Mouse (Mus musculus) G1E-ER4 (cell line): ENCODE results near the gene Nt5dc3. TPM values are rescaled to one million over a fixed set of nuclear protein-coding genes. Genes with fewer than 3 reads are reported as not detected.

Experiments
- GATA1 ChIP-seq: IDR thresholded peaks from one replicate; pipeline ENCODE4 v1.8.0; 2012; ENCODE audit warnings: low read length, inconsistent platforms
- polyA plus RNA-seq: library from polyadenylated mRNA; stranded (reverse); fragments of >175 nt; gene quantifications from 2 replicates; pipeline ENCODE4 v1.2.3, GENCODE M21; 2012

Nt5dc3 gene
- polyA plus RNA-seq, 1 experiment = 2.9 TPM

- TF ChIP-seq GATA1 = no peak
These were observed 14.7 kb downstream of the Nt5dc3 start for GRCm38 (mm10) chr10:86793509-86793951.

DNA sequence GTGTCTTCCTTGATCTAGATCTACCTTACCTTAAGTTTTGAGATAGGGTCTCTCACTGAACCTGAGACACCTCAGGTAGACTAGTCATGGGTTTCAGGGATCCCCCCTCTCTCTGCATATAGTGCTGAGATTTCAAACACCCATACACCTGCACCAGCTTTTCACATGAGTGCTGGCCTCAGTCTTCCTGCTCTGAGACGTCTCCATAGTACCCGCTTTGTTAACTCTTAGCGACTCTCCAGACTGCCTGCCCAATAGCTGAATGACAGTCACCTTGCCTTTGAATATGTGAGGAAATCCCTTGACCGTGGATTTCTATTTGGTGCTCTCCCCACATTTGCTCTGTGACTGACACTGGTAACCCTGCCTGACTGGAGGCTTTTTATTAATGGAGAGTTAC, 15.4 kb downstream of the Nt5dc3 start:
- no peak for TF ChIP-seq GATA1

DNA sequence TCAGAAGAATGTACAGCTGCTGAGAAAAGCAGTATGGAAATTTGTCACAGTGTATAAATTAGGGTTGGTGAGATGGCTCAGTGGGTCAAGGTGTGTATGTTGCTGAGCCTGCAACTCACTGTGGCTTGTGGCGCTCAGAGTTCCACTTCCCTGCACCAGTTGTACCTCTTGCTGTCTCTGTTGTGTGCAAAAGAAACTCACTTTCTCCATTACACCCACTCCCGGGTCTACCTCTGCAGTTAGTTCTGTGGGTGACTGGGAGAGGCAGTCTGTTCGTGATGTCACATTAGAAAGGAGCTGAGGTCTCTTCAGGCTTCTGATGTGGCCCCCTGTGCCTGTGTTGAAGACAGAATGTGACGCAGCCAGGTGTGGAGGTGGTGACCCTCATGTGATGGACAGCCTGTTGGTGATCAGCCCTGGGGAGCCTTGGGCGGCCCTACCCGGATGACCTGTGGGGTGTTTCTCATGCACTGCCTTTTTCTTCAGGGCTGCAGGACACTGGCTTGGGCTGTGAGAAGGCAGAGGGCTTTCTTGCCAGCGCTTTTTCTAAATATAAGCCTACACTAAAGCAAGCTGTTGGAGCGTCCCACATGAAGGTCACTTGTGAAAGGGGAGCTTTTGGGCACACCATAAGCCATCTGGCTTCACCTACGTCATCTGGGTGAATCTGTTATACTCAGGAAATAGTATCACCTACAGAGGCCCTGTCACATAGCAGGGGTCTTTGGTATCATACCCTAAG, 16.2 kb downstream of the Nt5dc3 start:
- no peak for TF ChIP-seq GATA1

- TF ChIP-seq GATA1 = no peak
These were observed 17.4 kb downstream of the Nt5dc3 start for GRCm38 (mm10) chr10:86796073-86796741.

- no peak for TF ChIP-seq GATA1
These were observed 28.6 kb downstream of the Nt5dc3 start for GRCm38 (mm10) chr10:86807362-86807761.

- no peak for TF ChIP-seq GATA1
These were observed 29.4 kb downstream of the Nt5dc3 start for GRCm38 (mm10) chr10:86808013-86808758.

- no peak for TF ChIP-seq GATA1
These were observed 31.2 kb downstream of the Nt5dc3 start for GRCm38 (mm10) chr10:86810000-86810399.

DNA sequence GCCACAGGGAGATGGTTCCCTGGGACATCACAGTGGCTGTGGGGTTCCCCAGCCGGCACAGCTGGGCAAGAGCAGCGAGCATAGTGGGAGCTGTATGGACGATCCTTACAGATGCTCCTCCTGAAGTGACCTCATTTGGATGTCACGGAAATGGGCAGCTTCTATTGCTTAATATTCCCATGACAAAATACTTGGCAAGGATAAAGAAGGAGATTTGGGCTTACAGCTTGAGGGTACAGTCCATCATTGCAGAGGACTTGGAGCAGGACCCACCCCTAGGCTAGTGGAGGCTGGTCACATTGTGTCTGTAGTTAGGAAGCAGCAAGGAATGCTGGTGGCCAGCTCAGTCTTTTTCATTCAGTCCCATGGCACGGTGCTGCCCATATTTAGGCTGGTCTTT, 31.8 kb downstream of the Nt5dc3 start:
- TF ChIP-seq GATA1 = no peak

DNA sequence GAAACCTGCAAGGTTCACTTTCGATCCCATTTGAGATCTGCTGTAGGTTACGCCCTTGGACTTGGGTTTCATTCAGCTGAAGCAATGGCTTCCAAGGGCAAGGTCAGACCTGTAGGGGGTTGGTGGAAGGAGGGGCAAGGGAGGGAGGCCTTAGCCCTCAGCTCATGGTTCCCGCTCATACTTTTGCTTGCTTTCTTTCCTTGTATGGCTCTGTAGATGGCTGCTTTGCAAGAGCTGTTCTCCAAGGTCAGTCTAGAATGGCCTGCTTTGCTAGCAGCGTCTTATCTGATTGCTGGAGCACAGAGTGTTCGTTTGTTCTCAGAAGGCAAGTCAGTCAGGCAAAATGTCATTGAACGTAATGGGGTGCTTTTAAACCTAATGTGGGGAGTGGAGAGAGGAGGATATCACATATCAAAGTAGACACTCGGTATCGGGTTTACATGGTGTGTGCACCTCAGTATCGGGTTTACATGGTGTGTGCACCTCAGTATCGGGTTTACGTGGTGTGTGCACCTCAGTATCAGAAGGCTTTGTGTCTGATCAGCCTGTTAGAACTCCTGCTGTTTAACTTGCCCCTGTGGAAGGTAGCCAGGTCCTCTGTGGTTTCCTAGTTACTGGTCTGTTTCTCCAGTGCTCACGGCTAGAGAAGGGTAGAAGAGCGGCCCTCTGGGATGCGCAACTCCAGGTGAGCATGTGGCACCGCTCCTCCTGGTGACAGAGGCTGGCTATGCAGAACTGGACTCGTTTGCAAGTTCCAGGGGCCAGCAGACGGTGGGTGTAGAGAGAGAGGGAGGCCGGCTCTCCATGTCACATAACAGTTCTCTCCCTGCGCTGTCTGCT, 35.7 kb downstream of the Nt5dc3 start:
- no peak for TF ChIP-seq GATA1

GRCm38 (mm10) chr10:86815133-86815532, 36.3 kb downstream of the Nt5dc3 start:
- TF ChIP-seq GATA1 = no peak

- TF ChIP-seq GATA1 = no peak
These were observed 40.9 kb downstream of the Nt5dc3 start for GRCm38 (mm10) chr10:86819649-86820165.

DNA sequence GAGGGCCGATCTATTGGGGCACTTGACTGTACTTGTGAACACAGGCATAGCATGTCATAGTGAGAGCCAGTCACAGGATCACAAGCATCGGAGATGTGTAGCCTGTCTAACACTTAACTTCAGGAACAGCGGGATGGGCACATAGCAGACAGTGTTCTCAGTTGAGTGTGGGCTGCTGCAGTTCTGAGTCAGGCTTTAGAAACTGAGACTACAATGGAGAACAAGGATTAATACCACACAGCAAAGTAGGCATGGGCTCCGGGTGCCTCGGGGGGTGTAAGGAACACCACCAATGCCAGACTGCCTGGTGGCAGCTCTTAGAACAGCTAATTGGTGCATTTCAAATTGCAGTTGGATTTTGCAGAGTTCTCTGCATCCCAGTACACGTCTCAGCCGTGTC, 42.2 kb downstream of the Nt5dc3 start:
- TF ChIP-seq GATA1 = no peak

GRCm38 (mm10) chr10:86824093-86824492, 45.3 kb downstream of the Nt5dc3 start:
- no peak for TF ChIP-seq GATA1

GRCm38 (mm10) chr10:86824871-86825270, 46.1 kb downstream of the Nt5dc3 start:
- TF ChIP-seq GATA1 = no peak

DNA sequence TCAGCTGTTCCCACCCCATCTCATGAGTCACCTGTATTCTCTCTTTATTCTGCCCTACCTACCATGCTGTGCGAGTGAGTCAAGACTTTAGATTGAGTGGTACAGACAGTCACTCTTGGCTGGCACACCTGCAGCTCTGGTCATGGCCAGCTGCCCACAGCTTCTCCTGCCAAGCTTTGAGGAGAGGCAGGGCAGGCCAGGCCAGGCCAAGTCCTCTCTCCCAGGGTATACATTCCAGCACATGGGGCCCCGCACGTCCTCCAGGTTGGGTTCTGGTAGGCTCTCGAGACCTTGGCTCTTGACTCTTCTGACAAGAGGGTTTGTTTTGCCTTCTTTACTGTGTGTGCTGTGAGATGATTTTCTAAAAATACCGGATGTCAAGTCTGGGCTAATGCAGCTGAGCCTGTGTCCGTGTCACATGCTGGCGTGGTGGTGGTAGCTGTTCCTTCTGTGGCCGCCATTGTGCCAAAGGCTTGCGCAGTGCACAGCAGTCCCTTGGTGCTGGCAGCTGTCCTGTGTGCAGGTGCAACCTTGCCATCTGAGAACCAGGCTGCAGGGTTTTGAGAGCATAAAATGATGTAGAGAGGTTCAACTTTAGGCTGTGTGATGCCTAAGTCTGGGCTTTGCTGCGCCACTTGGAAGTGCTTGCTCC, 47.2 kb downstream of the Nt5dc3 start:
- no peak for TF ChIP-seq GATA1
